Mouse (Mus musculus) hindbrain, postnatal 0 days (tissue): ENCODE measurements at regions not wholly inside any gene's neighbourhood (a gene's known extent, or its start where the extent isn't known, plus 50 kb on each side); places are given as distances from the start of the nearest gene placed in this dataset.

Experiments used
- ATAC-seq: fragments of 200-750 bp; cut with Nextera tagmentation; 2 replicates; pipeline ENCODE4 v1.8.0; 2017; ENCODE audit warnings: mild to moderate bottlenecking, moderate TSS enrichment, moderate library complexity
- DNase-seq: peaks from one replicate; pipeline ENCODE4 v3.0.0-alpha.2; 2015; ENCODE audit warnings: low spot score
- H3K27ac ChIP-seq: fragments of 300-500 bp; sonication (generic); 2 replicates; pipeline ENCODE4 v1.5.1; 2014; ENCODE audit warnings: mild to moderate bottlenecking
- H3K27me3 ChIP-seq: fragments of 300-500 bp; sonication (generic); 2 replicates; pipeline ENCODE4 v1.6.1; 2014; ENCODE audit warnings: low read length, mixed read lengths; ENCODE audit not compliant: insufficient read depth
- H3K36me3 ChIP-seq: fragments of 300-500 bp; sonication (generic); 2 replicates; pipeline ENCODE4 v1.6.1; 2014; ENCODE audit warnings: low read length, mixed read lengths; ENCODE audit not compliant: insufficient read depth
- H3K4me1 ChIP-seq: fragments of 300-500 bp; sonication (generic); 2 replicates; pipeline ENCODE4 v1.6.1; 2014; ENCODE audit warnings: antibody characterized with exemption, low read length, mixed read lengths; ENCODE audit not compliant: insufficient read depth
- H3K4me2 ChIP-seq: fragments of 300-500 bp; sonication (generic); 2 replicates; pipeline ENCODE4 v1.6.1; 2014; ENCODE audit warnings: low read depth, mild to moderate bottlenecking, low read length, moderate library complexity, mixed read lengths
- H3K4me3 ChIP-seq: fragments of 300-500 bp; sonication (generic); 2 replicates; pipeline ENCODE4 v1.5.1; 2014; ENCODE audit warnings: low read length
- H3K9ac ChIP-seq: fragments of 300-500 bp; sonication (generic); replicated peaks from 2 replicates; pipeline ENCODE4 v1.6.1; 2014; ENCODE audit warnings: mild to moderate bottlenecking, low read length, moderate library complexity, mixed read lengths
- H3K9me3 ChIP-seq: fragments of 300-500 bp; sonication (generic); 2 replicates; pipeline ENCODE4 v1.6.1; 2016; ENCODE audit warnings: low read length, mixed read lengths
- CTCF ChIP-seq: IDR thresholded peaks from 2 replicates; pipeline ENCODE4 v1.5.1; 2016; ENCODE audit warnings: antibody characterized with exemption, control low read depth, low read depth
- whole genome bisulfite sequencing: fragments of 180-500 bp; shearing (Covaris S2); extraction: QIAGEN DNeasy Blood & Tissue Kit; methylation state at CpG from one replicate; pipeline ENCODE4 v1.1.7; 2014; 5-methylcytosine and 5-hydroxymethylcytosine counted together

- no peak for ATAC-seq
- no peak overlapping the region for H3K27ac ChIP-seq
- TF ChIP-seq CTCF, result no peak
- H3K27me3 ChIP-seq, result no peaks in the 10 kb centered on the region
- no peak overlapping the region for H3K9ac ChIP-seq
- H3K4me2 ChIP-seq, result no peak overlapping the region
- DNase-seq, result no peak
- H3K9me3 ChIP-seq, result no peaks in the 10 kb centered on the region
- H3K36me3 ChIP-seq, result no peaks in the 10 kb centered on the region
- WGBS, result 77% methylated on average over 9 of the region's 9 CpGs
- H3K4me1 ChIP-seq, result no peaks in the 10 kb centered on the region
- H3K4me3 ChIP-seq, result no peak overlapping the region
These were observed 186.9 kb downstream of the Gsdmc2 start for GRCm38 (mm10) chr15:63658031-63658521.

- no peak overlapping the region for H3K27ac ChIP-seq
- no peaks in the 10 kb centered on the region for H3K9me3 ChIP-seq
- no peaks in the 10 kb centered on the region for H3K36me3 ChIP-seq
- DNase-seq (peak; percentile 92), ATAC-seq (peak; percentile 66; the same call in 1 of the 2 replicates)
- no peaks in the 10 kb centered on the region for H3K27me3 ChIP-seq
- 40% methylated on average over 11 of the region's 11 CpGs for WGBS
- H3K4me2 ChIP-seq, result no peak overlapping the region
- H3K9ac ChIP-seq, result no peak overlapping the region
- no peak overlapping the region for H3K4me3 ChIP-seq
- peak; percentile 92 for TF ChIP-seq CTCF
- H3K4me1 ChIP-seq, result no peaks in the 10 kb centered on the region
These were observed 192.6 kb downstream of the Gsdmc2 start for GRCm38 (mm10) chr15:63652216-63652961.

- 64% methylated on average over 7 of the region's 7 CpGs for WGBS
- DNase-seq (peak; percentile 27), ATAC-seq (no peak)
- Histone ChIP-seq H3K27ac (no peak overlapping the region), H3K4me3 (no peak overlapping the region), H3K9me3 (no peaks in the 10 kb centered on the region), H3K9ac (no peak overlapping the region), H3K4me1 (no peaks in the 10 kb centered on the region), H3K4me2 (no peak overlapping the region), H3K27me3 (no peaks in the 10 kb centered on the region), H3K36me3 (no peaks in the 10 kb centered on the region)
- TF ChIP-seq CTCF, result no peak
These were observed 193.9 kb downstream of the Gsdmc2 start for GRCm38 (mm10) chr15:63651120-63651519.

DNA sequence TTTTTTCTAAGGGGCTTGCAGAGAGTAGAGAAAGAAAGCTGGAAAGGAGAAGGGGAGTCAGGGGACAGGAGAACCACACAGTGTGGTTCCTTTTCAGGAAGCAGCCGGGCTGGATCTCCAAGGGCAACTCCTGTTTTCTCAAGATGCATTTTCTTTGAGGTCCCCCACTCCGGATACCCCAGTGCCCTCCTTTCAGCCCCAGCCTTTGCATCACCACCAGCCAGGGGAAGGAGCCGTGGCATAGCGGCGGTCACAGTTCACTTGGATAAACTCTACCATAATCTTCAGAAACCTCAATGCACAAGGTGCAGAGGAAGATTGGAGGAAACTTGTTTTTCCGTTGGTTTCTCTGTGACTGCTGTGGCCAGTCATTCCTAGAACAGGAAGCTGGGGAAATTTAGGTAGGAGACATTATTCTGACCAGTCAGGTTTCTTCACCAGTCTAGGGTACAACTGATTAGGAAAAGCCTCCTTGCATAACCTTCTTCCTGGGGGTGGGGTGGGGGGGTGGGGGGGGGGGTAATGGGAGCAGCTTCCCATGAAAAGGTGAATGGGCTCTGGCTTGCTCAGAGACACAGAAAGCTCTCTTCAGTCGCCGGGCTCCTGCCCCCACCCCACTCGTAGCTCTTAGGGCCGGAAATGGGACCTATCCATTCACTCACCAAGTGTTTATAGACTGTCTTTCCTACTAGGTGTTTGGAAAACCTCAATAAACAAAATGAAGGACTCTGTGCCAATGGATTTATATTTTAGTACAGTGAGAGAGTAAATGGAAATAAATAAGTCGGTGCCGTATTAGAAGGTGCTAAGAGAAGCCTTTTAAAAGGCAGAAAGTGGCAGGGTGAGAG is 196.6 kb downstream of the Gsdmc2 start:
- DNase-seq (no peak), ATAC-seq (no peak)
- Histone ChIP-seq H3K9me3 (no peaks in the 10 kb centered on the region), H3K4me1 (no peaks in the 10 kb centered on the region), H3K36me3 (no peaks in the 10 kb centered on the region), H3K9ac (no peak overlapping the region), H3K4me2 (no peak overlapping the region), H3K27ac (no peak overlapping the region), H3K4me3 (no peak overlapping the region), H3K27me3 (no peaks in the 10 kb centered on the region)
- no peak for TF ChIP-seq CTCF
- 80% methylated on average over 12 of the region's 12 CpGs for WGBS

GRCm38 (mm10) chr15:63624814-63625213 is 220.2 kb downstream of the Gsdmc2 start:
- H3K36me3 ChIP-seq, result no peaks in the 10 kb centered on the region
- H3K27ac ChIP-seq, result no peak overlapping the region
- H3K4me2 ChIP-seq, result no peak overlapping the region
- H3K4me3 ChIP-seq, result no peak overlapping the region
- ATAC-seq, result no peak
- H3K9ac ChIP-seq, result no peak overlapping the region
- DNase-seq, result no peak
- H3K9me3 ChIP-seq, result no peaks in the 10 kb centered on the region
- TF ChIP-seq CTCF, result no peak
- no peaks in the 10 kb centered on the region for H3K27me3 ChIP-seq
- no peaks in the 10 kb centered on the region for H3K4me1 ChIP-seq

DNA sequence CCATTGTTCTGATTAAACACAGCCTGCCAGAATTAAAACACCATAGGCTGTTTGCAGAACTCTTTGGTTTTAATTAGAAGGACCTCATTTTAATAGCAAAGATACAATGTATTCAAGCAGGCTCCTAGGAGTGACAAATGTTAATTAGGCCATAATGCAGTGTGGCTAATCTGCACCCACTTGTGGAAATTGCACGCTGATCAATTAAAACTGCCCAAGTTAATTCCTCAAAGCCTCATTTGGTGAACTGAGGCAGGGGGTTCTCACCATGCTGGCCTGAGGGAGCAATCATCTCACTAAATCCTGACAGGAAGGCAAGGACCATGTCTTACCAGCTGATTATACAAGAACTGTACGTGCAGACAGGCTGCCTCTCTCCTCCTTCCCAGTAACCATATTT is 220.7 kb downstream of the Gsdmc2 start:
- H3K4me2 ChIP-seq, result no peak overlapping the region
- no peaks in the 10 kb centered on the region for H3K36me3 ChIP-seq
- WGBS, result 42% methylated on average over 2 of the region's 2 CpGs
- no peaks in the 10 kb centered on the region for H3K9me3 ChIP-seq
- no peaks in the 10 kb centered on the region for H3K27me3 ChIP-seq
- TF ChIP-seq CTCF, result no peak
- no peak for DNase-seq
- no peak overlapping the region for H3K27ac ChIP-seq
- H3K4me3 ChIP-seq, result no peak overlapping the region
- no peak overlapping the region for H3K9ac ChIP-seq
- no peaks in the 10 kb centered on the region for H3K4me1 ChIP-seq
- no peak for ATAC-seq
